Mouse (Mus musculus) lung, postnatal 0 days (tissue): ENCODE results near the gene Dst. TPM values are rescaled to one million over a fixed set of nuclear protein-coding genes. Genes with fewer than 3 reads are reported as not detected.
A peak's percentile ranks its signal among the peaks of the same experiment; 100 is the strongest.

Source experiments
- ATAC-seq: fragments of 200-750 bp; cut with Nextera tagmentation; 2 replicates; pipeline ENCODE4 v1.8.0; 2017; ENCODE audit warnings: moderate library complexity
- DNase-seq: peaks from one replicate; pipeline ENCODE4 v3.0.0-alpha.2; 2016; ENCODE audit warnings: low spot score
- H3K27ac ChIP-seq: fragments of 300-500 bp; sonication (generic); 2 replicates; pipeline ENCODE4 v1.5.1; 2014; ENCODE audit warnings: antibody characterized with exemption, mild to moderate bottlenecking, low read length, mixed read lengths
- H3K27me3 ChIP-seq: fragments of 300-500 bp; sonication (generic); replicated peaks from 2 replicates; pipeline ENCODE4 v1.6.1; 2014; ENCODE audit warnings: low read length, mixed read lengths; ENCODE audit not compliant: insufficient read depth
- H3K36me3 ChIP-seq: fragments of 300-500 bp; sonication (generic); 2 replicates; pipeline ENCODE4 v1.6.1; 2014; ENCODE audit warnings: low read length, mixed read lengths; ENCODE audit not compliant: insufficient read depth
- H3K4me1 ChIP-seq: fragments of 300-500 bp; sonication (generic); 2 replicates; pipeline ENCODE4 v1.6.1; 2014; ENCODE audit warnings: antibody characterized with exemption, low read depth, low read length, mixed read lengths; ENCODE audit not compliant: insufficient read depth
- H3K4me2 ChIP-seq: fragments of 300-500 bp; sonication (generic); replicated peaks from 2 replicates; pipeline ENCODE4 v1.6.1; 2014; ENCODE audit warnings: low read depth, mild to moderate bottlenecking, low read length, moderate library complexity, mixed read lengths
- H3K4me3 ChIP-seq: fragments of 300-500 bp; sonication (generic); 2 replicates; pipeline ENCODE4 v1.5.1; 2014; ENCODE audit warnings: low read depth, low read length
- H3K9ac ChIP-seq: fragments of 300-500 bp; sonication (generic); replicated peaks from 2 replicates; pipeline ENCODE4 v1.6.1; 2014; ENCODE audit warnings: low read depth, mild to moderate bottlenecking
- H3K9me3 ChIP-seq: fragments of 300-500 bp; sonication (generic); 2 replicates; pipeline ENCODE4 v1.6.1; 2016; ENCODE audit warnings: low read length, mixed read lengths
- CTCF ChIP-seq: IDR thresholded peaks from 2 replicates; pipeline ENCODE4 v1.5.1; 2016; ENCODE audit warnings: antibody characterized with exemption, mild to moderate bottlenecking
- EP300 ChIP-seq: IDR thresholded peaks from 2 replicates; pipeline ENCODE4 v1.6.1; 2016; ENCODE audit warnings: antibody characterized with exemption, mild to moderate bottlenecking, control low read depth
- whole genome bisulfite sequencing: fragments of 180-500 bp; shearing (Covaris S2); extraction: QIAGEN DNeasy Blood & Tissue Kit; methylation state at CpG from one replicate; pipeline ENCODE4 v1.1.7; 2014; 5-methylcytosine and 5-hydroxymethylcytosine counted together
- polyA plus RNA-seq: library from polyadenylated mRNA; unstranded; fragments of >200 nt; fragmentation: Nextera tagmentation; extraction: Ambion mirVana; gene quantifications from 2 replicates; pipeline ENCODE4 v1.2.1, GENCODE M21; 2015

Gene Dst
- polyA plus RNA-seq, 1 experiment from 2014 or later = 18.1 TPM

- no peaks in the 10 kb centered on the region for H3K4me1 ChIP-seq
- DNase-seq = peak; percentile 82
- H3K27me3 ChIP-seq = no peaks in the 10 kb centered on the region
- H3K9me3 ChIP-seq = no peaks in the 10 kb centered on the region
- no peak overlapping the region for H3K4me3 ChIP-seq
- TF ChIP-seq CTCF (peak; percentile 93), EP300 (no peak)
- no peak overlapping the region for H3K9ac ChIP-seq
- H3K27ac ChIP-seq = no peak overlapping the region
- H3K4me2 ChIP-seq = no peak overlapping the region
- ATAC-seq = no peak
- peaks cover 12% of the 10 kb centered on the region; the same call in 1 of the 2 replicates for H3K36me3 ChIP-seq
- 69% methylated on average over 14 of the region's 14 CpGs for WGBS
These were observed 256.7 kb downstream of the Dst start for GRCm38 (mm10) chr1:34164616-34165295.

GRCm38 (mm10) chr1:34165926-34166325 lies 257.9 kb downstream of the Dst start:
- 91% methylated on average over 4 of the region's 4 CpGs for WGBS
- Histone ChIP-seq H3K9me3 (no peaks in the 10 kb centered on the region), H3K27me3 (no peaks in the 10 kb centered on the region), H3K36me3 (peaks cover 19% of the 10 kb centered on the region; the same call in 1 of the 2 replicates), H3K9ac (no peak overlapping the region), H3K4me2 (no peak overlapping the region), H3K4me1 (no peaks in the 10 kb centered on the region), H3K4me3 (no peak overlapping the region), H3K27ac (no peak overlapping the region)
- ATAC-seq (no peak), DNase-seq (no peak)
- no peak for TF ChIP-seq EP300
- TF ChIP-seq CTCF = no peak

GRCm38 (mm10) chr1:34167151-34168057 lies 259.4 kb downstream of the Dst start:
- 42% methylated on average over 19 of the region's 19 CpGs for WGBS
- no peak overlapping the region for H3K4me2 ChIP-seq
- H3K9me3 ChIP-seq = no peaks in the 10 kb centered on the region
- H3K36me3 ChIP-seq = peaks cover 26% of the 10 kb centered on the region
- DNase-seq = peak; percentile 58
- H3K4me1 ChIP-seq = no peaks in the 10 kb centered on the region
- no peak overlapping the region for H3K27ac ChIP-seq
- no peak overlapping the region for H3K9ac ChIP-seq
- TF ChIP-seq CTCF (no peak), EP300 (no peak)
- H3K4me3 ChIP-seq = no peak overlapping the region
- H3K27me3 ChIP-seq = no peaks in the 10 kb centered on the region
- ATAC-seq = peak; percentile 53

- no peak for DNase-seq
- H3K9me3 ChIP-seq = no peaks in the 10 kb centered on the region
- no peak overlapping the region for H3K9ac ChIP-seq
- TF ChIP-seq EP300 (no peak), CTCF (no peak)
- no peaks in the 10 kb centered on the region for H3K4me1 ChIP-seq
- 95% methylated on average over 12 of the region's 12 CpGs for WGBS
- no peak overlapping the region for H3K4me3 ChIP-seq
- H3K36me3 ChIP-seq = peaks cover 33% of the 10 kb centered on the region
- H3K27ac ChIP-seq = no peak overlapping the region
- H3K4me2 ChIP-seq = no peak overlapping the region
- no peak for ATAC-seq
- no peaks in the 10 kb centered on the region for H3K27me3 ChIP-seq
These were observed 261.1 kb downstream of the Dst start for GRCm38 (mm10) chr1:34169086-34169485.

- H3K4me2 ChIP-seq = no peak overlapping the region
- WGBS = 93% methylated on average over 15 of the region's 15 CpGs
- no peak for TF ChIP-seq CTCF
- no peak for TF ChIP-seq EP300
- no peak overlapping the region for H3K4me3 ChIP-seq
- no peak for ATAC-seq
- H3K27ac ChIP-seq = no peak overlapping the region
- H3K9me3 ChIP-seq = no peaks in the 10 kb centered on the region
- no peak overlapping the region for H3K9ac ChIP-seq
- no peaks in the 10 kb centered on the region for H3K27me3 ChIP-seq
- H3K36me3 ChIP-seq = peaks cover 22% of the 10 kb centered on the region
- H3K4me1 ChIP-seq = no peaks in the 10 kb centered on the region
- no peak for DNase-seq
These were observed 266.5 kb downstream of the Dst start for GRCm38 (mm10) chr1:34174517-34174916.

GRCm38 (mm10) chr1:34174961-34175360 lies 266.9 kb downstream of the Dst start:
- Histone ChIP-seq H3K36me3 (peaks cover 21% of the 10 kb centered on the region), H3K27ac (no peak overlapping the region), H3K9ac (no peak overlapping the region), H3K4me1 (no peaks in the 10 kb centered on the region), H3K4me3 (no peak overlapping the region), H3K9me3 (no peaks in the 10 kb centered on the region), H3K27me3 (no peaks in the 10 kb centered on the region), H3K4me2 (no peak overlapping the region)
- WGBS = 72% methylated on average over 8 of the region's 8 CpGs
- TF ChIP-seq EP300 (no peak), CTCF (no peak)
- ATAC-seq (no peak), DNase-seq (no peak)
